Mouse (Mus musculus) kidney, embryonic 15.5 days (tissue): ENCODE measurements around the gene BC048671. TPM values are rescaled to one million over a fixed set of nuclear protein-coding genes. Genes with fewer than 3 reads are reported as not detected.

Experiments used
- ATAC-seq: fragments of 200-750 bp; cut with Nextera tagmentation; replicated peaks from 2 replicates; pipeline ENCODE4 v1.8.0; 2017; ENCODE audit warnings: moderate TSS enrichment; ENCODE audit not compliant: low FRiP score
- H3K27ac ChIP-seq: fragments of 300-500 bp; sonication (generic); 2 replicates; pipeline ENCODE4 v1.5.1; 2015; ENCODE audit warnings: mild to moderate bottlenecking, inconsistent platforms
- H3K27me3 ChIP-seq: fragments of 300-500 bp; sonication (generic); 2 replicates; pipeline ENCODE4 v1.6.1; 2015; ENCODE audit warnings: inconsistent platforms
- H3K36me3 ChIP-seq: fragments of 300-500 bp; sonication (generic); 2 replicates; pipeline ENCODE4 v1.6.1; 2015; ENCODE audit warnings: inconsistent platforms
- H3K4me1 ChIP-seq: fragments of 300-500 bp; sonication (generic); 2 replicates; pipeline ENCODE4 v1.6.1; 2015; ENCODE audit warnings: inconsistent platforms
- H3K4me2 ChIP-seq: fragments of 300-500 bp; sonication (generic); 2 replicates; pipeline ENCODE4 v1.6.1; 2015; ENCODE audit warnings: moderate library complexity, mild to moderate bottlenecking, inconsistent platforms
- H3K4me3 ChIP-seq: fragments of 300-500 bp; sonication (generic); replicated peaks from 2 replicates; pipeline ENCODE4 v1.5.1; 2015; ENCODE audit warnings: mild to moderate bottlenecking, inconsistent platforms
- H3K9ac ChIP-seq: fragments of 300-500 bp; sonication (generic); 2 replicates; pipeline ENCODE4 v1.6.1; 2015; ENCODE audit warnings: mild to moderate bottlenecking, inconsistent platforms
- H3K9me3 ChIP-seq: fragments of 300-500 bp; sonication (generic); replicated peaks from 2 replicates; pipeline ENCODE4 v1.6.1; 2016; ENCODE audit warnings: inconsistent platforms
- WGBS: fragments of 180-500 bp; shearing (Covaris S2); methylation state at CpG from one replicate; pipeline ENCODE4 v1.1.7; 2015; ENCODE audit warnings: mixed read lengths; 5-methylcytosine and 5-hydroxymethylcytosine counted together
- polyA plus RNA-seq: library from polyadenylated mRNA; unstranded; fragments of >200 nt; fragmentation: Nextera tagmentation; extraction: Ambion mirVana; gene quantifications from 2 replicates; pipeline ENCODE4 v1.2.1, GENCODE M21; 2015

Gene BC048671
- polyA plus RNA-seq, 1 experiment from 2014 or later: not detected

DNA sequence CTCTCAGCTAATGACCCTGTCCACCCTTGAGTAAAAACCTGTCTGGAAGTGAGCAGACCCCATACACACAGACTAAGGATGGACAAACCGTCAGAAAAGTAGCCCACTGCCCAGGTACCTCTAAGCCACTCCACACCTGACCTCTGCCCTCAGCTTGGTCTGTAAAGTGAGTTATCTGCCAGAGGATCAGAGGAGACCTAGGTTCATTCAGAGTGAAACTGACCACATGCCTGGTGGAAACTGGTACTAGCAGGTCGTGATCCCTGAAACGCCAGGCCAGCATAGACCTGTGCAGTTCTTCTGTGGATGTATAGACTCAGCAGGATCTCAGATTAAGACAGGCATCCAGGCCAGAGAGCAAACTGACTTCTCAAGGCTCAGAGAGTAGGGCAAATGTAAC is 23.4 kb downstream of the BC048671 start:
- Histone ChIP-seq H3K27me3 (0 out of 2 replicates have a peak, but pooled peaks cover 3% of the 10 kb centered on the region), H3K27ac (no peak overlapping the region), H3K4me2 (peak overlapping the region; percentile 65), H3K4me1 (peaks cover 27% of the 10 kb centered on the region), H3K9me3 (no peaks in the 10 kb centered on the region), H3K4me3 (peak overlapping the region; percentile 37; the same call in 1 of the 2 replicates), H3K36me3 (no peaks in the 10 kb centered on the region), H3K9ac (no peak overlapping the region)
- ATAC-seq: no peak
- 50% methylated on average over 3 of the region's 3 CpGs for WGBS

DNA sequence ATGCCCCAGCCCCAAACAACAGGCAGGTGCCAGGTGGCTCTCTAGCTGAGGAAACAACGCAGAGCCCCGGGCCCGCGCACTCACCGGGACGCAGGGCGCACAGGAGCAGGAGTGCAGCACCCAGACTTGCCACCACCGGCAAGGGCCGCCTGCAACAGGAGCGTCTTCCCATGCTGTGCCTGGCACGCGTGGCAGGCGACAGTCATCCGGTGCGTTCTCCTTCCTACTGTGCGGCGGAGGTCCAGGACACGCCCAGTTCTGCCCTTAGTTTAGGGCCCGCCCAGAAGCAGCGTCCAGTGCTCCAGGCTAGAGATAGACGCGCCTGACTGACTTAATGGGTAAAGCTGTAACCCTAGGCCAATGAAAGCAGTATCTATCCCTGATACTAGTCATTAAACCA is 24.0 kb downstream of the BC048671 start, which contains the start of gene Chst13:
Gene Chst13, minus strand, starts transcription at position 195 of the 400 bp plus-strand sequence.
- Histone ChIP-seq H3K4me3 (peak within 1 kb of the TSS; percentile 37), H3K4me1 (peaks cover 23% of the 10 kb centered on the region), H3K27ac (no peak within 1 kb of the TSS), H3K4me2 (peak within 1 kb of the TSS; percentile 65), H3K36me3 (no peaks in the 10 kb centered on the region), H3K9ac (peak within 1 kb of the TSS; percentile 17; the same call in 1 of the 2 replicates), H3K27me3 (0 out of 2 replicates have a peak, but pooled peaks cover 3% of the 10 kb centered on the region), H3K9me3 (no peaks in the 10 kb centered on the region)
- ATAC-seq: peak; percentile 74
- 4% methylated on average over 22 of the region's 22 CpGs for WGBS

DNA sequence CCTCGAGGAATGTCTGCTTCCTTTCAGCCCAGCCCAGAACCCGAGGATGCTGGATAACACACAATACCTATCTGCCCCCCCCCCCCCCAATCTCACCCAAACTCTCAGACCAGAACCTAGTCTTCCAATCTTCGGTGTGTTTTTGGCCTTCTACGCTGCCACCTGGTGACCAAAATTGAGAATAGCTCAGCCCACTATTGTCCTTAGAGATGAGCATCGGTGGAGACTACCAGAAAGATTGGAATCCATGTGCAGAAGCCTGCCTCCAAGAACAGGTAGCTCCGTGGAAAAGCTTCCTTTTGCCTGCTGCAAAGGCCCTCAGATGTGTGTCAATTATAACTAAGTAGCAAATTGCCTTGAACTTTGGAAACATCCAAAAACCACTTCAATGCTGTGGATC is 26.7 kb downstream of the BC048671 start:
- no peak for ATAC-seq
- no peak overlapping the region for H3K4me3 ChIP-seq
- 0 out of 2 replicates have a peak, but pooled peaks cover 3% of the 10 kb centered on the region for H3K27me3 ChIP-seq
- no peaks in the 10 kb centered on the region for H3K9me3 ChIP-seq
- WGBS: 20% methylated on average over 6 of the region's 6 CpGs
- H3K36me3 ChIP-seq: no peaks in the 10 kb centered on the region
- peaks cover 13% of the 10 kb centered on the region for H3K4me1 ChIP-seq
- H3K27ac ChIP-seq: no peak overlapping the region
- H3K4me2 ChIP-seq: no peak overlapping the region
- no peak overlapping the region for H3K9ac ChIP-seq

DNA sequence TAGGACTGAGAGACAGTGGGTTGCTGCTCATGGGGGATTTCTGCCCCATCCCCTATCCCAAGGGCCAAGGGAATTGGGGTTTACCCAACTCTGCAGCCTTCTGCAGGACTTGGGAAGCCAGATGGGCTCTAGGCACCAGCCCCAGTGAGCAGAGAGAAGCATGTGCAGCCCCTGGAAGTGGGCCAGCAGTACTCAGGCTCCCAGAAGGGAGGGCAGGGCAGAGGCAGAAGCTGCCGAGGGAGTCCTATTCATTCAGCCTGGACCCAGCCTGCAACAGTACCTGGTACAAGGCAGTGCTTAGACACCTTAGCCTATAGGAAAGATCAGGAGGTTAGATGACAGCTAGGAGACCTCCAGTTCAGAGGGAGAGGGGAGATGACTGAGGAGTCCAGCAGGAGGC is 28.9 kb downstream of the BC048671 start:
- Histone ChIP-seq H3K9me3 (no peaks in the 10 kb centered on the region), H3K4me2 (no peak overlapping the region), H3K27ac (no peak overlapping the region), H3K36me3 (no peaks in the 10 kb centered on the region), H3K27me3 (0 out of 2 replicates have a peak, but pooled peaks cover 3% of the 10 kb centered on the region), H3K4me3 (no peak overlapping the region), H3K4me1 (peaks cover 6% of the 10 kb centered on the region), H3K9ac (no peak overlapping the region)
- 13% methylated on average over 1 of the region's 1 CpGs for WGBS
- ATAC-seq: no peak

DNA sequence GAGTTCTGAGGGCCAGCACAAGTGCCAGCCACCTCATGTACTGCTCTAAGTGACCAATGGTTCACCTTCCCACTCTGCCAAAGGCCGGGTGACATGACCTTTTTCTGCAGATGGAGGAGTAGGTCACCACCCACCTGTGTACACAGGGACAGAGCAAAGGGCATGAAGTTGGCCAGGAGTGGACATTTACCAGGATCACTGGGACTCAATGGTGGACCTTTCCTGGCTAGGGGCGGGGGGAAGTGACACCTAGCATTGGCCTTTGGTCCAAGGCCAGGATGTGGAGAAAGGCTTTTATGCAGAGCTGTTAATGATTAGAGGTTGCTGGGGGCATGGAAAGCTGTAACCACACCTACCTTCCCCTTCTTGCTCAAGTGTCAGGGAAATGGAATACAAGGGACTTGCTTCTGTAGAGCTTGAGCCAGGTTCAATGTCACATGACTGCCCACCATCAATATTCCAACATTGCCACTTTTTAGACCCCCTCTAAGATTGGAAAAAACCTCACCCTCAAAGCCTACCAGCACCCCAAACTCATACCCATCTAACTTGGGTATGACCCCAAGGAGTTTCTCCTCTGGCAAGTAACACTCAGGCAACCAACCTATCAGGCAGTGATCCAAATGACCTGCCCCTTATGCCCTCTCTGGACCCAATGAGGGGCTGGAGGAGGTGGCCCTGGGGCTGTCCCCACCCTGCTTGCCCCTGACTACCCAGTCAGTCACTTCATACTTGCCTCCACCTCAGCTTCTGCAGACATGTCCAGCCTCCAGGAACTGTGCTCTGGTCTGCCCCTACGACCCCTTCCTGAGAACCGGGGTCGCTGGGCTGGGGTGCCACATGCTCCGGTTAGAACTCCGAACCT is 31.8 kb downstream of the BC048671 start, which contains the start of gene Uroc1:
Gene Uroc1, plus strand, starts transcription at position 724 of the 865 bp plus-strand sequence.
- 84% methylated on average over 7 of the region's 7 CpGs for WGBS
- no peaks in the 10 kb centered on the region for H3K9me3 ChIP-seq
- H3K27me3 ChIP-seq: no peaks in the 10 kb centered on the region
- no peaks in the 10 kb centered on the region for H3K36me3 ChIP-seq
- no peak within 1 kb of the TSS for H3K9ac ChIP-seq
- peak; percentile 10; the same call in 1 of the 2 replicates for ATAC-seq
- no peak within 1 kb of the TSS for H3K27ac ChIP-seq
- no peaks in the 10 kb centered on the region for H3K4me1 ChIP-seq
- H3K4me2 ChIP-seq: no peak within 1 kb of the TSS
- H3K4me3 ChIP-seq: no peak within 1 kb of the TSS

DNA sequence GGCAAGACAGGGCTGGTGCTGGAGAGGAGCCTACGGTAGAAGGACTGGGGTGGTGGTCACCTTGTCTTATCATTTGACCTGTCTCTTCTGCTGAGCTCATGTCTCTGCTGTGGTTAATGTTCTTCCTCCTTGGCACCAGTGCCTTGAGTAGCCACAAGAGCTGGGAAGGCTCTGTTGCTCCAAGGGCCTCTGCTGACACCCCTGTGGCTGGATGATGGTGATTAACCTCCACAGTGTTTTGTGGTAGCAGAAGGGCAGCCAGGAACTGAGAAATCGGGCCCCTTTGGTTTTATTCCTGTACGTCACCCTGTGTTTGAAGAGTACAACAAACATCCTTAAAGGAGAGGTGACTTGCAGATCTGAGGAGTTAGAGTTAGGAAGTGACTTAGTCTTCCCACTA is 33.2 kb downstream of the BC048671 start:
- H3K9me3 ChIP-seq: no peaks in the 10 kb centered on the region
- 89% methylated on average over 3 of the region's 3 CpGs for WGBS
- H3K27ac ChIP-seq: no peak overlapping the region
- no peaks in the 10 kb centered on the region for H3K36me3 ChIP-seq
- H3K27me3 ChIP-seq: no peaks in the 10 kb centered on the region
- ATAC-seq: no peak
- no peak overlapping the region for H3K9ac ChIP-seq
- H3K4me1 ChIP-seq: no peaks in the 10 kb centered on the region
- H3K4me3 ChIP-seq: no peak overlapping the region
- no peak overlapping the region for H3K4me2 ChIP-seq

DNA sequence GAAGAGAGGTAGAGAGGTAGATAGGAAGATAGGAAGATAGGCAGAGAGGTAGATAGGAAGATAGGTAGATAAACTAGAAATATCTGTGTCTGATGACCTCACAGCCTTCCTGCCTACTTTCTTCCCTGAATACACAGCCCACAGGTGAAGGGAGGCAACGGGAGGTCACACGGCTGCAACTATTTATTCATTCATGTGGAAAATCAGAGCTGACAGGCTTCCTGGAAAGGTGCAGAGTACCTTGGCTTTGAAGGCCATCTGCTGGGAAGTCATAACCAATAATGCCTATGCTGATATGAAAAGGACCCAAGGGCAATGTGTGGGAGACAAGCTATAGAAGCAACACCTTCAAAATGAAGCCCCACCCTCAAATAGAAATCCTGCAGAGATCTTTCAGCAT is 41.3 kb downstream of the BC048671 start:
- Histone ChIP-seq H3K9me3 (no peaks in the 10 kb centered on the region), H3K27me3 (no peaks in the 10 kb centered on the region), H3K4me2 (no peak overlapping the region), H3K4me3 (no peak overlapping the region), H3K36me3 (no peaks in the 10 kb centered on the region), H3K4me1 (0 out of 2 replicates have a peak, but pooled peaks cover 3% of the 10 kb centered on the region), H3K9ac (no peak overlapping the region), H3K27ac (no peak overlapping the region)
- no peak for ATAC-seq
- WGBS: 58% methylated on average over 2 of the region's 2 CpGs

DNA sequence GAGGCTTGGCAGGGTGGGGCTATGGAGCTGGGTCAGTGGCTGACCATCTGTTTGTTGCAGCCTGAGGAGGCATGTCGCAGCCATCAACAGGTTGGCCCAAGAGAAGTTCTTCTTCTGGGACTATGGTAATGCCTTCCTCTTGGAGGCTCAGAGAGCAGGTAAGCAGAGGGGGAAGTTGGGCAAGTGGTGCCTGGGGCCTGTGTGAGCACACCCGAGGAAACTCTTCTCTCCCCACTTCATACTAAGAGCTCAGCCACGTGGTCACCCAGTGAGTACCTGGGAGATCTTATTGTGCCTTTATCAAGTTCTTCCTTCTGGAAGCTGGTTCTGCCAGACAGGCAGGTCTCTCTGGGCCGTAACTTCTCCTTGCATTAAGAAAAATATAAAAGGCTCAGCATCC is 46.2 kb downstream of the BC048671 start:
- 85% methylated on average over 4 of the region's 4 CpGs for WGBS
- no peaks in the 10 kb centered on the region for H3K27me3 ChIP-seq

DNA sequence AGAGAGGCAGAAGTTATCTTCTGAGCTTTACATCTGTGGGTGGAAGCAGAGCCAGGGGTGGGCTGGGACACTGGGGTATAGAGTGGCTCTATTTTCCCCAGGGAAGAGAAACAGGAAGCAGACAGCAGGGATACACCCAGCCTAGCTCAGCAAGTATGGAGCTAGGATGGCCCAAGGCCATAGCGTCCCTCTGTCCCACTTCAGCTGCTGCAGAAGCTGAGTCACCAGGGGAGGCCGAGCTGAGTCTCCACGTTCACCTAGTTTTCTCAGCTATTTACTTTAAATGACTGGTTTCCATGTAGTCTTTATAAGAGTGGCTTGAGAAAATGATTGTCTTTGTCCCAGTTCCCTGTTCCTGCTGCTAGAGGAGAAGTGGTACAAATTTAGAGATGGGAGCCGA is 47.5 kb downstream of the BC048671 start:
- Histone ChIP-seq H3K9ac (no peak overlapping the region), H3K4me1 (no peaks in the 10 kb centered on the region), H3K4me2 (no peak overlapping the region), H3K27ac (no peak overlapping the region), H3K4me3 (no peak overlapping the region), H3K36me3 (no peaks in the 10 kb centered on the region), H3K27me3 (no peaks in the 10 kb centered on the region), H3K9me3 (no peaks in the 10 kb centered on the region)
- 77% methylated on average over 4 of the region's 4 CpGs for WGBS
- no peak for ATAC-seq

More for the DNA sequence above, 46.2 kb downstream of the BC048671 start:
- no peak overlapping the region for H3K4me2 ChIP-seq
- no peak for ATAC-seq
- H3K4me3 ChIP-seq: no peak overlapping the region
- H3K27ac ChIP-seq: no peak overlapping the region
- no peaks in the 10 kb centered on the region for H3K4me1 ChIP-seq
- H3K9ac ChIP-seq: no peak overlapping the region
- H3K36me3 ChIP-seq: no peaks in the 10 kb centered on the region
- no peaks in the 10 kb centered on the region for H3K9me3 ChIP-seq

DNA sequence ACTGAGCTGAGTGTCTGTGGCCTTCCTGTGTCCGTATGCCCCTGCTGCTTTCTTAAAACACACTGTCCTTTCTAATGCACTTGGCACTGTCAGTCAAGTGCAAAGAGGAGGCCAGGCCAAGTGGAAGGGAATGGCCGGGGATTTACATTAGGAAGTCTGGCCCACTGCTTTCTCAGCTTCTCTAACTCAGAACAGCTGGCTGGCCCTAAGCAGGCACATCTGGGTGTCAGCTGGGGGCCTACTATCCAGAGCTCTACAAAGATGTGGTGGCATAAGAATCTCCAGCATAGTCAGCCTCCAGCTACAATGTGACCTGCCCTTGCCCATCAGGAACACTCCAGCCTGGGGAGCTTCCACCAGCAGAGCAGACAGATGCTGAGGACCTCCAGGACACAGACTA is 49.0 kb downstream of the BC048671 start:
- H3K4me2 ChIP-seq: no peak overlapping the region
- no peaks in the 10 kb centered on the region for H3K36me3 ChIP-seq
- ATAC-seq: no peak
- H3K4me1 ChIP-seq: no peaks in the 10 kb centered on the region
- no peak overlapping the region for H3K27ac ChIP-seq
- H3K9ac ChIP-seq: no peak overlapping the region
- no peaks in the 10 kb centered on the region for H3K9me3 ChIP-seq
- H3K4me3 ChIP-seq: no peak overlapping the region
- 77% methylated on average over 2 of the region's 2 CpGs for WGBS
- H3K27me3 ChIP-seq: no peaks in the 10 kb centered on the region
